Mouse (Mus musculus) kidney, adult 2 months (tissue): ENCODE measurements around the gene Hid1.

Source experiments
- CTCF ChIP-seq: fragments of 200-500 bp; conservative IDR thresholded peaks from 2 replicates; pipeline ENCODE4 v1.5.1; 2011; ENCODE audit warnings: low read depth, mild to moderate bottlenecking, control low read depth, low read length, moderate library complexity, mixed read lengths; ENCODE audit not compliant: insufficient read depth, insufficient read length
- POLR2A ChIP-seq: fragments of 200-500 bp; IDR thresholded peaks from one replicate; pipeline ENCODE4 v1.6.1; 2011; ENCODE audit warnings: low read depth, low read length, control low read depth

DNA sequence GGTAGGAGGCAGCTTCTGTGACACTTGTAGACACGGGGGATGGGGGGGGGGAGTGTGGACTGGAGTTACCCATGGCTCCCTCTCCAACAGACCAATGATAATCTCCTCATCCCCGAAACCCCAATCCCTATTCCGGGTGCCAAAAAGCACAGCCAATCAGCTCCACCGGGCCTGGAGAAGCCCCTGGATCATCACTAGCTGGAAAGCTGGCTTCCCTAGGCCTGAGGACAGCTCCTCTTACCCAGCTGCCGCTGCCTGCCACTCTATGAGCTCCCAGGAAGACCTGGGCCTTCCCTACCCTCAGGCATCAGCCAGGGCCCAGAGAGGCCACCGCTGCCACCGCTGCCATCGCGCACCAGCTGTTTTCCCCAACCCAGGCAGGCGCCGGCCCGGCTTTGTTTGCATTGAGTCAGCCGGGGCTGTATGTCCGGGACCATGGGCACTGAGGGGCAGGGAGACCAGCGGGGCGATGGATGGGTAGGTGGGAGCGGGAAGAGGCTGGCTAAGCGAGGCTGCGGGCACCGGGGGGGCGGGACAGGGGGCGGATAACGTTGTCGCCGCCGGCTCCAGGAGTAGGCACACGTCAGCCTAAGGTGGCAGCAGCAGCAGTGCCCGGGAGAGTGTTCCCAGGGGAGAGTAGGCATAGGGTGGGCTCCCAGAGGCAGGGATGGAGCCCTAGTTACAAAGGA lies 706 bp downstream of the Hid1 start:
- no peak for TF ChIP-seq CTCF
- no peak for TF ChIP-seq POLR2A
